Mouse (Mus musculus) liver, postnatal 0 days (tissue): ENCODE data around the gene Abca14. TPM values are rescaled to one million over a fixed set of nuclear protein-coding genes. Genes with fewer than 3 reads are reported as not detected.

ENCODE experiments used
- ATAC-seq: fragments of 200-750 bp; cut with Nextera tagmentation; 2 replicates; pipeline ENCODE4 v1.8.0; 2017; ENCODE audit warnings: mild to moderate bottlenecking, moderate library complexity
- DNase-seq: peaks from one replicate; pipeline ENCODE4 v3.0.0-alpha.2; 2016
- H3K27ac ChIP-seq: fragments of 300-500 bp; sonication (generic); 2 replicates; pipeline ENCODE4 v1.5.1; 2014; ENCODE audit warnings: antibody characterized with exemption, moderate library complexity, mild to moderate bottlenecking, low read depth
- H3K27me3 ChIP-seq: fragments of 300-500 bp; sonication (generic); 2 replicates; pipeline ENCODE4 v1.6.1; 2014; ENCODE audit warnings: low read length, control low read depth, mixed read lengths; ENCODE audit not compliant: insufficient read depth
- H3K36me3 ChIP-seq: fragments of 300-500 bp; sonication (generic); replicated peaks from 2 replicates; pipeline ENCODE4 v1.6.1; 2014; ENCODE audit warnings: mild to moderate bottlenecking, control low read depth, low read length, moderate library complexity, mixed read lengths; ENCODE audit not compliant: insufficient read depth
- H3K4me1 ChIP-seq: fragments of 300-500 bp; sonication (generic); 2 replicates; pipeline ENCODE4 v1.6.1; 2014; ENCODE audit warnings: antibody characterized with exemption, mild to moderate bottlenecking, control low read depth; ENCODE audit not compliant: insufficient read depth
- H3K4me2 ChIP-seq: fragments of 300-500 bp; sonication (generic); 2 replicates; pipeline ENCODE4 v1.6.1; 2014; ENCODE audit warnings: low read depth, mild to moderate bottlenecking, low read length, moderate library complexity, mixed read lengths
- H3K4me3 ChIP-seq: fragments of 300-500 bp; sonication (generic); 2 replicates; pipeline ENCODE4 v1.5.1; 2014; ENCODE audit warnings: low read depth, low read length
- H3K9ac ChIP-seq: fragments of 300-500 bp; sonication (generic); replicated peaks from 2 replicates; pipeline ENCODE4 v1.6.1; 2014; ENCODE audit warnings: mild to moderate bottlenecking, moderate library complexity
- H3K9me3 ChIP-seq: fragments of 300-500 bp; sonication (generic); 2 replicates; pipeline ENCODE4 v1.6.1; 2016; ENCODE audit warnings: mild to moderate bottlenecking, control low read depth, low read length, mixed read lengths
- CTCF ChIP-seq: sonication (generic); IDR thresholded peaks from 2 replicates; pipeline ENCODE4 v1.5.1; 2016; ENCODE audit warnings: antibody characterized with exemption, low read depth
- EP300 ChIP-seq: IDR thresholded peaks from 2 replicates; pipeline ENCODE4 v1.6.1; 2016; ENCODE audit warnings: antibody characterized with exemption, low read depth, mild to moderate bottlenecking
- whole genome bisulfite sequencing: fragments of 180-500 bp; shearing (Covaris S2); extraction: QIAGEN DNeasy Blood & Tissue Kit; methylation state at CpG from one replicate; pipeline ENCODE4 v1.1.7; 2014; ENCODE audit not compliant: insufficient replicate concordance; 5-methylcytosine and 5-hydroxymethylcytosine counted together
- polyA plus RNA-seq: library from polyadenylated mRNA; unstranded; fragments of >200 nt; fragmentation: Nextera tagmentation; extraction: Ambion mirVana; gene quantifications from 2 replicates; pipeline ENCODE4 v1.2.1, GENCODE M21; 2015

Gene Abca14
- 0.20 TPM in 2 replicates for polyA plus RNA-seq

DNA sequence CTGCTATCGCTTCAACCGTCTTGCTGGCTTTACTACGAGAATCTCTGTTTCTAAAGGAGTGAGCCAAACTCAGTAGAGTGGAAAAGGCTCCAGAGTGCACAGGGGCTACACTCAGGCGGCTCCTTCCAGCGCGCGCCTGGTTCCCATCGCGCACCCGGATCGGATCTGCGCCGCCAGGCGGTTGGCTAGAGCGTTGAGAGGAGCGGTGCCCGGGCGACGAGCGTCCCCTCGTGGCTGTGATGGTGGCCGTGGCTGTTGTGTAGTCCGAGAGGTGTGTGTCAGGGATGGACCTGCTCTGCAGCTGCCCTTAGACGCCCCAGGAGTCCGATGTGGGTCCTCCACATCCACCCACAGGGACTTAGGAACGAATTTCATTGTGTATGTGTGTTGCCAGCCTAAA, at the start of gene Abca14:
TSS of gene Abca14 (plus strand) at position 173 of the 400 bp plus-strand sequence.
- H3K4me3 ChIP-seq, result no peak within 1 kb of the TSS
- peaks cover 3% of the 10 kb centered on the region; the same call in 1 of the 2 replicates for H3K4me1 ChIP-seq
- ATAC-seq (peak; percentile 84), DNase-seq (peak; percentile 84)
- TF ChIP-seq EP300 (no peak), CTCF (peak; percentile 98)
- no peaks in the 10 kb centered on the region for H3K27me3 ChIP-seq
- no peaks in the 10 kb centered on the region for H3K36me3 ChIP-seq
- no peak within 1 kb of the TSS for H3K9ac ChIP-seq
- no peaks in the 10 kb centered on the region for H3K9me3 ChIP-seq
- 6% methylated on average over 26 of the region's 26 CpGs for WGBS
- no peak within 1 kb of the TSS for H3K4me2 ChIP-seq
- no peak within 1 kb of the TSS for H3K27ac ChIP-seq

GRCm38 (mm10) chr7:120156841-120157409, 46.8 kb upstream of the Abca14 start:
- no peaks in the 10 kb centered on the region for H3K9me3 ChIP-seq
- WGBS, result 52% methylated on average over 2 of the region's 2 CpGs
- TF ChIP-seq CTCF (no peak), EP300 (no peak)
- H3K9ac ChIP-seq, result no peak overlapping the region
- H3K4me2 ChIP-seq, result no peak overlapping the region
- no peak overlapping the region for H3K27ac ChIP-seq
- H3K36me3 ChIP-seq, result no peaks in the 10 kb centered on the region
- no peaks in the 10 kb centered on the region for H3K4me1 ChIP-seq
- no peaks in the 10 kb centered on the region for H3K27me3 ChIP-seq
- no peak overlapping the region for H3K4me3 ChIP-seq
- no peak for DNase-seq
- ATAC-seq, result no peak

DNA sequence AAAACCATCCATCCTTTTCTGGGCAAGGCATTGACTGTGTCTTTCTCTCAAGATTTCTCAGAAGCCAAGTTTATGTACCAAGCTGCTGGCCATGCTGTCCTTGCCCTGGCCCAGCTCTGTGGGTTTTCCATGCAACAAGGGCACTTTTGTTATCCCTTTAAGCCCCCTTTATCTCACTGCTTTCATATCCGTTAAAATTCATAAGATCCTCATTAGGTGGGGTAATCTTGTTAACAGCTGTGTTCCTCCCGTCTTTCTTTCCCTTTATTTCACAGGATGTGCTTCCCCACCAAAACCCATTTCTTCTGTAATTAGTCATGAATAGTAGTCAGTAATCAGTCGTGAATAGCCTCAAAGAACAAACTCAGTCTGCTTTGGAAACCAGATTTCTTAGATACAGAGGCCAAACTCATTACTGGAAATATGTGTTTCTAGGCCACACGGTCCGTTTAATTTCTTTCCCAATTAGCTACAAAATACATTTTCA, 46.1 kb upstream of the Abca14 start:
- ATAC-seq, result no peak
- 70% methylated on average over 5 of the region's 5 CpGs for WGBS
- Histone ChIP-seq H3K4me2 (no peak overlapping the region), H3K9ac (no peak overlapping the region), H3K27me3 (no peaks in the 10 kb centered on the region), H3K27ac (no peak overlapping the region), H3K9me3 (no peaks in the 10 kb centered on the region), H3K4me1 (no peaks in the 10 kb centered on the region), H3K36me3 (no peaks in the 10 kb centered on the region), H3K4me3 (no peak overlapping the region)
- TF ChIP-seq CTCF, result no peak
- TF ChIP-seq EP300, result no peak
- DNase-seq, result no peak

GRCm38 (mm10) chr7:120158121-120158613, 45.6 kb upstream of the Abca14 start:
- no peak overlapping the region for H3K9ac ChIP-seq
- no peak overlapping the region for H3K27ac ChIP-seq
- no peak for TF ChIP-seq CTCF
- no peak for TF ChIP-seq EP300
- no peaks in the 10 kb centered on the region for H3K27me3 ChIP-seq
- H3K36me3 ChIP-seq, result no peaks in the 10 kb centered on the region
- ATAC-seq, result no peak
- no peaks in the 10 kb centered on the region for H3K4me1 ChIP-seq
- H3K4me3 ChIP-seq, result no peak overlapping the region
- 45% methylated on average over 4 of the region's 4 CpGs for WGBS
- no peak overlapping the region for H3K4me2 ChIP-seq
- DNase-seq, result no peak
- no peaks in the 10 kb centered on the region for H3K9me3 ChIP-seq

GRCm38 (mm10) chr7:120163581-120164251, 40.0 kb upstream of the Abca14 start:
- no peak for DNase-seq
- TF ChIP-seq EP300 (no peak), CTCF (no peak)
- no peaks in the 10 kb centered on the region for H3K9me3 ChIP-seq
- no peak overlapping the region for H3K9ac ChIP-seq
- no peak overlapping the region for H3K4me3 ChIP-seq
- WGBS, result 83% methylated on average over 11 of the region's 11 CpGs
- H3K4me2 ChIP-seq, result no peak overlapping the region
- no peak for ATAC-seq
- H3K4me1 ChIP-seq, result no peaks in the 10 kb centered on the region
- no peaks in the 10 kb centered on the region for H3K27me3 ChIP-seq
- no peak overlapping the region for H3K27ac ChIP-seq
- no peaks in the 10 kb centered on the region for H3K36me3 ChIP-seq

DNA sequence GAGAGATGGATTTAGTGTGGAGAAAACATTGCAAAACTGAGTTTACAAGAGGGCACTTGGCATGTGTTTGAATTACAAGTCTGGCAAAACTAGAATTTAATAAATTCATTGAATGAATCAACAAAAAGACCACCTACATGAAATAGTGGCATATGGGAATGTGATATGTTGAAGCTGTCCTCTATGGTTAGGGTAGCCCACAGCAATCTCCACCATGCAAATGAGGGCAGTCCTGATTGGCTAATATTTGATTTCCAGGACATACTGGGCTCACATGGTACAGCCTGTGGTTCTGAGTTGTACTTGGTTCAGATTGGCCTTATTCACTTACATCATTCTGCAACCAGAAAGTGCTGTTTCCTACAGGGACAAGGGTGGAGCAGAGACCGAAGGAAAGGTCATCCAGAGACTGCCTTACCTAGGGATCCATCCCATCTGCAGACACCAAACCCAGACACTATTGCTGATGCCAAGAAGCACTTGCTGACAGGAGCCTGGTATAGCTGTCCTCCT, 31.5 kb upstream of the Abca14 start:
- DNase-seq (no peak), ATAC-seq (no peak)
- no peak overlapping the region for H3K4me2 ChIP-seq
- no peaks in the 10 kb centered on the region for H3K36me3 ChIP-seq
- 63% methylated on average over 1 of the region's 1 CpGs for WGBS
- H3K27me3 ChIP-seq, result no peaks in the 10 kb centered on the region
- TF ChIP-seq CTCF (no peak), EP300 (no peak)
- H3K4me3 ChIP-seq, result no peak overlapping the region
- H3K4me1 ChIP-seq, result no peaks in the 10 kb centered on the region; the same call in 1 of the 2 replicates
- no peak overlapping the region for H3K9ac ChIP-seq
- H3K9me3 ChIP-seq, result no peaks in the 10 kb centered on the region
- no peak overlapping the region for H3K27ac ChIP-seq
